Mouse (Mus musculus) adrenal gland, adult 18-20 months (tissue): ENCODE measurements around the gene Spred2. TPM values are rescaled to one million over a fixed set of nuclear protein-coding genes. Genes with fewer than 3 reads are reported as not detected.
A peak's percentile ranks its signal among the peaks of the same experiment; 100 is the strongest.

Source experiments
- DNase-seq, 2 experiments: peaks; one replicate each; pipeline ENCODE4 v3.0.0; 2021 to 2022; ENCODE audit warnings: low spot score in 2 of 2
- total RNA-seq, 2 experiments: library from RNA; stranded (reverse); gene quantifications; 1 replicate in 1 of 2; 2 replicates in 1 of 2; pipeline ENCODE4 v1.2.3; 2021

The Spred2 gene
- total RNA-seq, 2 experiments from 2014 or later = 21.4 to 33.5 TPM

DNA sequence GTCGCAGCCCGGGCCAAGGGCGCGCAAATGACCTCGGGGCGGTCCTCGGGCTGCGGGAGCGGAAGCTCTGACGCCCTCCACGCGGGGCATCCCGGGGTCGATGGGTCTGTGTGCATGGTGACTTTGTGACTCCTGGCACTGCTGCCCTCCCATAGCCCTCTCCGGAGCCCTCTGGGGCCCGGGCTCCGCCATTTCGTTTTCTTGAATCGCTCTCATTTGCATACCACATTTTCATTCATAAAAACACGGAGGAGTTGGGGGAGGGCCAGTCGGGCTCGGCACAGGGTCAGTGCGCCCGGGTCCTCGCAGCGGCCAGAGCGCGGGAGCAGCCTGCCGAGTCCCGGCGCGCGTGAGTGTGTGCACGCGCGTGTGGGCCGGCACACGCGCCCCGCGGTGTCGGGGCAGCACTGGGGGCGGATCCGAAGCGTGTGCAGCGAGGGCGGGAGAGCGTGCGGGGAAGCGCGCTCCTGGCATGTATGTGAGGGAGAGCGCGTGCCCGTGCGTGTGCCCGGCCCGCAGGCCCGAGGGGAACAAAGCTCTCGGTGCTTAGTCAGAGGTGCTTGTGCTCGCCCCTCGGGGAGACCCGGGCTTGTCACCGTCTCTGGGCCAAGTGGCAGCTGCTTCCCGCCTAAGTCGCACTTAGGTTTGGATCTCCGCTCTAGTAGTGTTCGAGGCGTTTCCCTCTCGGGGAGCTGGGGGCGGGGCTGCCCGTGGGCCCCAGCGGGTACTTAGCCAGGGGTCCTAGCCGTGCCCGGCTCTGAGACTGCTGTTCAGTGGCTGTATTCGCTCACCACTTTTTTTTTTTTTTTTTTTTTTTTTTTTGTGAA, 1.2 kb downstream of the Spred2 start:
- DNase-seq = peak; percentile 65 to 66

DNA sequence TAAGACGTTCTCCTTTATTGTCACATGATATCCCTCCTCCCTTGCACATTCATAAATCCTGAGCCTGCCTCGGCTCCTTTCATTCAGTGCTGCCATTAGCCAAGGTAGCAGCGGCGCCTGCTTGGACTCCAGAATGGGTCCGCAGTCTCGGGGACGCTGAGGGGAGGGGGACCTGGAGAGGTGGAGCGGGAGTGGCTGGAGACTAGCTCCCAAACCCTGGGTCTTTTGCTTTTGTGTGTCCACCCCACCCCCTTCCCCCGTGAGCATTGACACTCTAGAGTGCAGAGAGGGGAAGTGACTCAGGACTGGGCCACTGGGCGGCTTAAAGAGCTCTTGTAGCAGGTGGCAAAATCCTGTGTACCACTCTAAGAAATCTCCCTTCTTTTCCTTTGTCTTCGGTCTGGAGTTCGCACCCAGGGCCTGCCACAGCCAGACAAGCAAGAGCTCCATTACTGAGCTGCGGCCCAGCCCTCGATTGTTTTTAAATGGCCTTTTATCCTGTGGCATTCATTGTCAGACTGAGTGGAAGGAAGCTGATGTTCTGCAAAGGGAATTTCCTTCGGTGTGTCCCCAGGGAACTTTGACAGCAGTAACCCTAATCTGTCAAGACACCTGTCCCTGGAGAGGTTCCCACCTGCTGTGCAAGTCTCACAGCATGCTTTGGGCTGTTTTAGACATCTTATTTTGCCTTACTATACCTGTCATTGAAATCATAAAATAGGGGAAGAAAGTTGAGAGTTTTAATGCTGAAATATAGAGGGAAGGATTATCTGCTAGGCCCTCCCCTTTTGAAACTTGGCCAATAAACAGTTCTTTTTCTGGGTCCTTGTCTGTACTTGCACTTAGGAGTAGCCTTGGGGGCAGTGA, 2.0 kb downstream of the Spred2 start:
- DNase-seq = peak; percentile 59 to 62

DNA sequence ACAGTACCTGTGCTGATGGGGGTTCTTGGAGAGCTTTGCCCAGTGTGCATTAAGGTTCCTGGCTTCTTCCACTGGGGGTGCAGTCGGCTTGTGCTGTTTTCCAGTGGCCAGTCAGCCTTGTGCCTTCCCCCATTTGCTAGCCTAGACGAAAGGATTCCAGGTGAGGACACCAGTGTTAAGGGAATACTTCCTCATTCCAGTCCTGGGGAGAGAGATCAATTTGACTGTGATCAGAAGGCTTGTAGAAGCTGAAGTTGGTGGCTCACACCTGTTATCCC, 2.6 kb downstream of the Spred2 start:
- DNase-seq = no peak

DNA sequence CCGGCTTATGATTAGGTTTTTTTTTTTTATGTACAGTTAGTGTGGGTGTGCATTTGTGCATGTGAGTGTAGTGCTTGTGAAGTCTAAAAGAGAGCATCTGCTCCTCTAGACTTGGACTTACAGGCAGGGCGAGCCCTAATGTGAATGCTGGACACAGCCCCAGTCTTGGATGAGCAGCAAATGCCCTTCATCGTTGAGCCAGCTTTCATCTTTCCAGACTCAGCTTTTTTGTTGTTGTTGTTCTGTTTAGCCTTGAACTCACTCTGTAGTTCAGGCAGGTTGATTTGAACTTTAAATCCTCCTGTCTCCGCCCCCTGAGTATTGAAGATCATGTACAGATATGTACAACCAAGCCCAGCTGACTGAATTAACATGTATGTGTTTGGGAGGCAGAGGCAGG, 4.5 kb downstream of the Spred2 start:
- no peak for DNase-seq

DNA sequence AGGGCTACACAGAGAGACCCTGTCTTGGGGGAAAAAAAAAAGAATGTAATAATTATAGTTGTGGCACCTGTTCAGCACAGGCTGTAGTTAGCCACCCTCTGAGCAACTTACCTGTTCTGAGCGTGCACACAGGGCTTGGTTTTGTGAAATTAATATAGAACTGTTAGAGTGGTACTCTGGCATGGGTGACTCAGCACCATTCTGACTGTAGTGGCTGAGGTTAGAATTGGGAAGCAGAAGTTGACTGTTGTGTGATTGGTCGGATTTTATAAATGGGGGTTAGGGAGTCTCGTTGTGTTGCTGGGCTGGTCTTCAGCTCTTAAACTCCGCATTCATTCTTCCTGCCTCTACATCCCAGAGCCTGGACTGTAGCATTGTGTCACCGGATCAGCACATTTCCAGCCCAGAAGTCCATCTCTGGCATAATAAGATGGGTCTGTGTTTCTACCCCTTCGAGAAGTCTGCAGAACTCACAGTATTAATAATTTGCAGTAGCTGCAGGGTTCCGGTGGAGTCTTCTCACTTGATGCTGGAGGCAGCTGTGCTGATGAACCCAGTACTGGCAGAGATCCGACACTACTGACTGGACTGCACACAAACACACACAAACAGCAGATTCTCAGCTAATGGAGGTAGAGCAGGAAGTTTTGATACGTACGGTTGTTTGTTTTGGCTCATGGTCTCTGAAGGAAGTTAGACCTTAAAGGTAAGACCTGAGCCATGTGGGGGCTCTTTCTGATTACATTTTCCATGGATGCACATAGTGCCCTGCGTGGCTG, 5.1 kb downstream of the Spred2 start:
- no peak for DNase-seq

DNA sequence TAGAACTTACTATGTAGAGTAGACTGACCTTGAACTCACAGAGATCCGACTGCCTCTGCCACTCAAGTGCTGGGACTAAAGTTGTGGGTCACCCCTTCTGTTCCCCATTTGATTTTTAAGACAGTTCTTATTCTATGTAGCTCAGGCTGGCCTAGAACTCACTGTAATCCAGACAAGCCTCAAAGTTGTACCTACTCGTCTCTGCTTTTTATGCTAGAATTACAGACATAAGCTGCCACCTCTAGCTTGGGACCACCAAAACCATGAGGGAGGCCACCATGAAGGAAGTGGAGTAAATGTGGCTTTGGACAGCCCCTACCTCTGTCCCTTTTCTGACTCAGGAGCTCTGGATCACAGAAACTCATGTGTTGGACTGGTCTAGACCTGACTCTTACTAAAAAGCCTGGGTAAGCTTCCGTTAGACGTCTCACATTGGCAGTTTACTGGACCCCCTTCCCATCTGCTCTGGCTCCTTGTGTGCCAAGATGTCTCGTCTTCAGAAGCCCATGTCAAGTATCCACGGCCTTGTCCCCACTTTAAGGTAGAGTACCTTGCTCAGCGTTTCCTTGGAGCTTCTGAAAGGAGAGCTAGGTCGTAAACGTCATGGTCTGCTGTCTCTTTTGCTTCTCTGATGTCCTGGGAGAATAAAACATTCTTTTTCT, 7.5 kb downstream of the Spred2 start:
- no peak for DNase-seq

DNA sequence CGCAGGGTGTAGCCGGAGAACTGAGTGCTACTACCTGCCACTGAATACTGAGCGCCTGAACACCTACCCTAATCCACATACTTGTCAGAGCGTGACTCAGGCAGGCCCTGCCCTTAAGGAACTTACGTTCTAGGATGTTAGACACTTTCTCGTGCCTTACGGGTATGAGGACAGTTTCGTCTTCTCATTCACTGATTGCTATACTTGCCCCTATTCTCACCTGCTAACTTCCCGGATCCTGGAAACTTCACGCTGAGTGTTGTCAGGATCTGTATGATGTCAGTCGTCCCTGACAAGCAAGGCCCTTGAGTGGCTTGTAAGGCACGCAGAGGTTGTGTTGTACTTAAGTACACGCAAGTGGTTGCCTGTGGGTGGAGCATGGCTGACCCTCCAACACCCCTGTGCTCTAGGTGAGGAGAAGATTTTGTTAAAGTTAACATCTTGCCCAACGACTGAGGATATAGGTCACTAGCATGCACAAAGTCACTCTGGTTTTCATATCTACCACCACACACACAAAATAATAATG, 8.9 kb downstream of the Spred2 start:
- no peak for DNase-seq

DNA sequence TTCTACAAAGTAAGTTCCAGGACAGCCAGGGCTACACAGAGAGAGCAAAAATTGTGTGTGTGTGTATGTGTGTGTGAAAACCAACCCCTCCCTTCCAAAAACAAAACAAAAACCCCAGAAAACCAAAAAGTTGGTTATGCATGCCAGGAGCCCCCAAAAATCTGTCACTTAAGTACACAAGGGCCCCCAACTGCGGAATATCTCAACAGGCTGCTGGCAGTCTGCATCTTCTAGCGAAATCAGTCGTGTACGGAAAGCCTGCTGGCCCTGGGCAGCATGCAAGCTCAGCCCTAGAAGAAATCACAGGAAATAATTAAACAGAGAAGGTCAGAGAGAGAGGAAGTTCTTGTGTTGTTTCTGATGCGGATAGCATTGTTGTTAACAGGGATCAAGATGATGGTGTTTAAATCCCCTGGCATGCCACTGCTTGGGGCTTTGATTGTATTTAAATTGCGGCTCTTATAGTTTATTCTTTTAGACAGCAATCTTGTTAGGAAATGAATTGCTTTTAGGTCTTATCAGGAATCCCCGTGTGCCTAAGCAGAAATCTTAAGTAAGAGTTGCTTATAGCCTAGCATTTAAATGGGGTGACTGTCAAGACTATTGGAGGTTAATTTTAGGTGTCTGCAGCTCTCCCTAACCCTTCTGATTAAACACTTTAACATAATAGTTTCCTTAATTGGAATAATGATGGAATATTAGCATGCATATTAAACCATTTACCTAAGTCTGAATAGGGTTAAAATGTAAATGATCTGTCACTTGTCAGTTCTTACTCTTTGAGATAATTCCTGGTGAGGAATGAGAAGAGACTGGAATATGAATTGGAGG, 11.6 kb downstream of the Spred2 start:
- DNase-seq = no peak

DNA sequence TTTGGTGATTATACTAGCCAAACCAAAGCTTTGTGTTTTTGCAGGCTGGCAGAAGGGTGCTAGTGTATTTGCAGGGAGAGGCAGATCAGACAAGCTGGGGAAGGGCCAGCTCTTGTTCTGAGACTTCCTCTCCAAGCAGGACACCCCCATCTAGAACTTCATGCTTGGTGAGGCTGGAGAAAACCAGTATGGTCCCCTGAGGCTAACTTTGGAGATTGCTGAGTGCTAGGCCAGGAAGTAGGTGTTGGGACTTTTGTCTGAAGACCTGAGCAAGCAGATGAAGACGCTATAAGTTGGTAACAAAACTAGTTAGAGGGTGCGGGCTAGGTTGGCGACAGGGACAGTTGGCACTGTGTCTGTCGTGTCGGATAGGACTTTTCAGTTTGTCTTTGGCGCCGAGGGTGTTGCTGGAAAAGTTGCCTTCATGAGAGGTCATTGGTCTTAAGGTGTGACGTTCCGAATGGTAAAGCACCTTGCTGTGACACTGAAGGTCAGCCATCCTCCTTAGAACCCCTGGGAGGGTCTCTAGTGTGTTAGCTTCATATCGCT, 14.4 kb downstream of the Spred2 start:
- no peak for DNase-seq

DNA sequence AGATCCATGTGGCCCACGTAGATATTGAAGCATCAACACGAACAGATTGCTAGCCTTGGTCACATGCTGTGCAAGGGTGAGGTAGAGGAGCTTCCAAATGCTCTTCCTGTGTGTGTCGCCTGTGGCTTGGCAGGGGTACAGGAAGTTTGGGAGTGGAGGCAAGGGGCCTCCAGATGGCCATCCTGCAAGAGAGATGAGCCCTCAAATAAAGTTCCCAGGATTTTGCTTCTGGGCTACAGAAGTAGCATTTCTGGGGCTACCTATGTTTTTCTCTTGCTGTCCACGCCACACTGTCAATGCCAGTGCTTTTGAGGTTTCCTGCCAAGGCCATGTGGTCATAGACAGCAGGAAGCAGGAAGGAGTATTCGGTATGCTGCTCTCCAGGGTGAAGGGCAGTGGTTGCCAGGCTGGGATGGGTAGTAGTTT, 15.1 kb downstream of the Spred2 start:
- DNase-seq = no peak

DNA sequence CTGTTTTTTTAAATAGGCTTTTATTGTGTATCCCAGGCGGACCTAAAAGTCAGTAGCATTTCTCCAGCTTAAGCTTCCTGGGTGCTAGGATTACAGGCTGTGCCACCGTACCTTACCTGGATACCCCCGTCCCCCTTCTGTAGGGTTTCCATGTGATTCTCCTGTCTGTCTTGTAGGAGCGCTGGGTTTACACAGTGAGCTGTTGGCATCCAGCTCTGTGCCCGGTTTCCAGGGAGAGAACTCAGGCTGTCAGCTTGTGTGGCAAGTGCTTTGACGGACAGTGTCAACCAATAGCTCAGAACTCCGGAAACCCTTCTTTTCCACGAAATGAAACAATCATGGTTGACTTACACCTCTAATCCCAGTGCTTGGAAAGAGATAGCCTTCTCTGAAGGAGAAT, 15.7 kb downstream of the Spred2 start:
- DNase-seq = no peak

DNA sequence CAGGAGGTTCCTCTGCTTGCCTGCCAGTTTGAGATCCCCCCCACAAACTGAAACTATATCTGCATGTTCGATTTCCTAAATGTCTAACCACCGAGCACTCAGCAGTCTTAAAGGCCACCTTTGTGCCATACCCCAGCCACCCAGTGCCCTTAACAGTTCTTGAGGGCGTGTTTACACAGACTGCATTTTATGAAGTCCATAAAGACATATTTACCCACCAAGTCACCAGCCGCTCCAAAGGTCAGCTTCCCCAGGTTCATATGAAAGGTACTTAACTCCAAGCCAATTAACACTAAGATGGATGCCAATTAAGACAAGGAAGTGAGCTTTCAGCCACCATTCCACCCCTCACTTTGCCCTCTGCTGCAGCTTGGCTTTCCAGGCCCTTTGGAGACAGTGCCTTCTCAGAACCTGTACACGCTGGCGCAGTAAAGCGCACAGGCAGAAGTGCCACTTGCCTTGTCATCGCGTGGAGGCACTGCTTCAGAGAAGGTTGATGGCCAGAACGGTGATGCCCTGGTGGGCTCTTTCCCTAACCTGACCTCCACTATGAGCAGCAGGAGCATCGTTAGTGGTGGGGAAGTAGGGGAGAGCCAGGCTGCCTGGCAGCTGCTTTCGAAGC, 17.1 kb downstream of the Spred2 start:
- no peak for DNase-seq

DNA sequence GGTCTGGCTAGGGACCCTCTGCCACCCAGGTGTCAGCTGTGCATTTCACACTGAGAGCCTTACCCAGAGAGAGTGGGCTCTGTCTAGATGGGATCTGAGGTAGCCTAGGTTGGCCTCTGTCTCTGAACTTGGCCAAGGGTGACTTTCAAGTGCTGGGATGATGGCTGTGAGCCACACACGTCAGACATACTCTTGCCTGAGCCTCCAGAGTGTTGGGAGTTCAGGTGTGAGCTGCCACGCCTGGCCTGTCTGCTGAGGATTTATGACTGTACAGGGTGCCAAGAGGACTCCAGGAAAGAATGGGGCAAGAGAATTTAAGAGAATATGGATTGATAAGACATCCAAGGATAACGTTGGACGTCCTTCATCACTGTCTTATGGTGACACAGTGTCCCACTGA, 17.8 kb downstream of the Spred2 start:
- DNase-seq = no peak

DNA sequence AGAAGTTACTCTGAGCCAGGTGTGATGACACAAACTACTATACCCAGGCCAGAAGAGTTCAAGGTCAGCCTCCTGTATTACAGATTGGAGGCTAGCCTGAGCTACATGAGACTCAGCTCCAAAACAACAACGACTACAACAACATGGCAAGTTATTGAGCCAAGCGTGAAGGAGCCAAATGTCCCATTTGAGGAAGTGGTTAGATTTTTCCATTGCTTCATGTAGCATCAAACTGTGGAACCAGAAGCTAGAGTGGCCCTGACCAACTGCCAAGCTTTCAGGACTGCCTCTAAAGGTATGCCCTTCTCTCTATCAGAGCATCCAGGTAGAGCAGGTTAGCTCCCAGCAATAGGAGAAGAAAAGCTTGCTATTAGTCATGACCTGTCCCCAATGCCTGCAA, 19.6 kb downstream of the Spred2 start:
- no peak for DNase-seq

DNA sequence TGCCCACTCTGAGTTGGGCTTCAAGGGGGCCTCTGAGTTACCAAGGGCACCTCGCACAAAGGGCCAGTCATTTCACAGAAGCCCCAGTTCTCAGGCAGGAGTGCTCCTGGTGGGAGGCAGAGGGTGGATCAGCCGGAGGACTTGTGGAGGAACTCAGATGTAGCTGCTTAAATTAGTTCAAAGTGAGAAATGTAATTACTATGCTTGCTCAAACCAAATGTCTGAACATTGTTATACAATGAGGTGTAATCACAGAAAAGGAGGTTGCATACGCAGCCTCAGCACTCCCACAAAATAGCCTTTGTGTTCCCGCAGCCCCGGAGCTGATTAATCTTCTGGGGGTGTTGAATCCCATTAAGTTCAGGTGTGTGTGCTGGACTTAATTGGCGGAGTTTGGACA, 20.5 kb downstream of the Spred2 start:
- DNase-seq = no peak

DNA sequence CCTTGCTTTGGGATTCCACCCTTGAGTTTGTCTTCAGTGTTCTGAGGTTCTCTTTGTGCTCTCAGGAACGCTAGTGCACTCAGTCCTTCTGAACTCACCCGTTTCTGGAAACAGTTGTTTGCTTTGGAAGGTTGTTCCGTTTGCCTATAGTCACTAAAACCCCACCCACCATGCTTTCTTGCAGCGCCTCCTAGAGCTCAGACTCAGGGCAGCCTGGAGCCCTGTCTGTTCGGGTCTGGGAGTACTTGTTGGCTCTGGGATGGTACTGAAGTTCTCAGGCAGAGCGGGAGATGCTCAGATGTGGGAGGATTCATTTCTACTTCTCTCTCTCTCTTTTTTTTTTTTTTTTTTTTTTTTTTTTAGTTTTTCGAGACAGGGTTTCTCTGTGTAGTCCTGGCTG, 22.5 kb downstream of the Spred2 start:
- DNase-seq = no peak

DNA sequence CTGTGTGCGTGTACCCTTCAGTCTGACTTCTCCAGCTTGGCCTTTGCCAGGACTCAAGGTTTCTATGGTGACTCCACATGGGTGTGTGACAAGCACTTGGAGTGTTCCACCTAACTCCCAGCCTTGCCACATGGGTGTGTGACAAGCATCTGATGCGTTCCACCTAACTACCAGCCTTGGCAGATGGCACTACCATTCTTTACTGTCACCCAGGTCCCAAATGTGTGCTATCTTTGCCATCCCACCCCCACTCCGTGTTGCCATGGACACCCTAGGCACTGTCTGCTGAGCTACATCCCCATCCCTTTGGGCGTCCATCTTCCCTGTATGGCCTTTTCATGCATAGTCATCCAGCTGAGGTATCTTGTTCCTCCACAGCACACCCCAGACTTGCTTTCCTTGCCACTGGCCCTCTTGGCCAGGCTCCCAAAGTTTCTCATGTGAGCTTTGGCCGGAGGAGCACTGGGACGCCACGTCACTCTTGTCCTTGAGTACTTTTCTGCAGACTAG, 23.5 kb downstream of the Spred2 start:
- DNase-seq = peak in 1 of 2 experiments; percentile 49

DNA sequence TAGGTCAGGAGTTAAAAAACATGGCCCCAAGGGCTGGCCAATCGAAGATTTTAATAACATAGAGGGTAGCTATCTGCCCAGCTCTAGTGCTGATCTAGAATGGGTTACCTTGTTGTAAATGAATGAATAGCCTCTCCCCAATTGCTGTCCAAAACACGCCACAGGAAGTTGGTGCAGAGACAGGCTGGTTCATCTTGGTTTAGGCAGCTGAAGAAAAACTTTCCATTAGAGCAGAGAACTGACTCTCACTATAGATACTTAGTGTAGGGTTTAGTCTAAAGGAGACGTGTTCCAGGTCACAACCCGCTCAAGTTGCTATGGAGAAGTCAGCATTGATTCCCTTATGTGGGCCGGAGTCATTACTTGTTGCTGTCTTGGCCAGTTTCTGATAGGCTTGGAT, 25.6 kb downstream of the Spred2 start:
- no peak for DNase-seq

DNA sequence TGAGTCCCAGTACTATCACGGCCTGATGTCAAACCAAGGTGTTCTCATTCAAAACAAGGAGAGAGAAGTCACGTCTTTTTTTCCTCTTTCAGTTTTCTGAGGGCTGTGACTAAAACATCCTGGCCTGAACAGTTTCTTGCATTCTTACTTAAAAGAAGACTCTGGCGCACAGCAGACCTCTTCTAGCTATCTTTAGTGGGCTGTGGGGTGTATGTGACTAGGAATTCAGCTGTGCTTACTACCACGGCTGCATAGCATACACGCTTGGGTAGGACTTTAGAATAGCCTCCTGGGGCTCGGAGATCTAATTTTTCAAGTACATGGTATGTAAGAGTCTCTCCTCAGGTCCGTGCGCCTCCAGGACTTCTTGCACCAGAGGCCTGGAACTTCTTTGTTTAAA, 26.0 kb downstream of the Spred2 start:
- DNase-seq = no peak
